Mouse (Mus musculus): Measurements from ENCODE around the gene Trmt10b. TPM values are rescaled to one million over a fixed set of nuclear protein-coding genes. Genes with fewer than 3 reads are reported as not detected.

The Trmt10b gene
- total and polyA plus RNA-seq, 3 experiments = 0.70 to 12.8 (median 8.7) TPM

DNA sequence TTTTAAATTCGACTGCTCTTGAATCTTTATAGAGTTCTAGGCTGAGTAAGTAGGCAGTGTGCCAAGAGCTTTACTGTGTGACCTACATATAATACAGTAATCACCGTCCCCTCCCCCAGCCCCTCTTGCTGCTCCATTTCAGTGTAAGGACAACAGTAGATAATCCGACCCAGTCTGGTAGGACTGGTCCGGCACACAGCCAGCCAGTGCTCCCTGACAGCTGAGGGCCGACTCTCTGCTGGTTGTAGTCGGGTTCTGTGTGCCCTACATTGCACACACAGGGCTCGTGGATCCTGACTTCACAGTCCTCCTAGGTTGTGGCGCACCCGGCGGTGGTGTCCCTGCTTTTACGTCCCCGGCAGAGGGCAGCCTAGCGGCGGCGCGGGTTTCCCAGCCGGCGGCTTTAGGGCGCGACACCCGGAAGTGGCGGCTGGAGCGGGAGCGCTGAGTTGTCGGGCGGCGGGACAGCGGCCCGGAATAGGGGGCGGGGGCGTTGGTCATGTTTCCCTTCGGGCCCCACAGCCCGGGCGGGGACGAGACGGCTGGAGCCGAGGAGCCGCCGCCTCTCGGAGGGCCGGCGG is 44.8 kb downstream of the Trmt10b start, which contains the start of gene Dcaf10:
Gene Dcaf10, plus strand, starts transcription at position 433 of the 581 bp plus-strand sequence.
- DNase-seq = peak; percentile 97

DNA sequence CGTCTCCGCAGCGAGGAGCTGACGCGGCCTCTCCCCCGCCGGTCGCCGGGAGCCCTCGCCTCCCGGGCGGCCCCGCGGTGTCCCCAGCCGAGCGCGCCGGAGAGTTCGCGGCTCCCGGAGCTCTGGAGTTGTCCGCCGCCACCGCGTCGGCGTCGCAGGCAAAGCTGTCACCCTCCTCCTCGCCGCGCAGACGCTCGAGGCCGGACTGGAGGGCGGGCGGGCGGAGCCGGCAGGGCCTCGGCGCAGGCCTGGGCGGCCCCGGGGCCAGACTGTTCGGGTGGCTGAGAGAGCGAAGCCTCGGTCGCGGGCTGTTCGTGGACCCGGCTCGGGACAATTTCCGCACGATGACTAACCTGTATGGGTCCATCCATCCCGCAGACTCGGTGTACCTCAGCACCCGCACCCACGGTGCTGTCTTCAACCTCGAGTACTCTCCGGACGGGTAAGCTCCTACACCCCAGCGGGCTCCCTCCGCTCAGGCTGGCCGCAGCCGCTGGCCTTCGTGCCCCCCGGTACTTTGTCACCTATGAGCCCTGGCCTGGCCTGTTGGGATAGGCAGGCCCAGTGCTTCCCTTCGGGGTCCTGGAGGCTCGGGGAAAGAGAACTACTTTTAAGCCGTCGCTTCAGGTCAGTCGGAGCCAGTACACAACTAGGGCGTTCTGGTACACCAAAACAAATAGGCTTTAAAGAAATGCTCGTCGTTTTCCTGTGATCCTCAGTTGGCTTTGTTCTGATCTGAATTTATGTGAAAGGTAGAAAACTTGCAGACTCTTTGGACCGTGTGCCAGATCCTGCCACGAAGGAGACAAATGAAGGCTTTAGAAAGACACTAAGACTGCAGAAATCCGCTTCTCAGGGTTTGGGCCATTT is 45.6 kb downstream of the Trmt10b start, which contains the start of gene Exosc3:
Gene Exosc3, minus strand, starts transcription at position 447 of the 870 bp plus-strand sequence.
- peak; percentile 82 for DNase-seq

DNA sequence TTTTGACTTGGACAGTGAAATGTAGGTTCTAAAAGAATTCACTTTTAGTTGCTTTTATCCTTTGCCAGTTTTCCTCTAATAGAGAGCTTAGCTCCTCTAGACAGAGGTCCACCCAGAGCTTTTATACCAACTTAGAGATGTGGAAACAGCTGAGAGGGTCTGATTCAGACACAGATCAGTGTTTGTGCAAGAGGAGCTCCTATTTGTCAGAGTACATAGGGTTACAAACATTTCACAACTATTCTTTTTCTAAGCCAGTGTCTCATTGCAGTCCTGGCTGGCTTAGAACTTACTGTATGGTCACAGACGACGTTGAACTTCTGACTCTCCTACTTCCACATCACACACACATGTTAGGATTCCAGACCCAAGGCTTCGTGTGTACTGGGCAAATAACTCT is 59.7 kb downstream of the Trmt10b start:
- no peak for DNase-seq

Other genes with a start within 250 kb of the Trmt10b start
- gene Fbxo10, start 212.5 kb upstream of the Trmt10b start, total RNA-seq (2021) = 10 to 100 TPM in 1 of 2 experiments, 1 to 10 TPM in 1; 6.7 to 12.0 TPM
- gene Fbxo10, start 212.5 kb upstream of the Trmt10b start, polyA plus RNA-seq (2012; rRNA removed) = 15.0 and 16.0 TPM in 2 replicates
- gene Tomm5, start 189.0 kb upstream of the Trmt10b start, total RNA-seq (2021) = 100 to 1,000 TPM in 1 of 2 experiments, 10 to 100 TPM in 1; 77.9 to 111 TPM
- gene Tomm5, start 189.0 kb upstream of the Trmt10b start, polyA plus RNA-seq (2012; rRNA removed) = 46.0 and 52.3 TPM in 2 replicates
- 1 to 10 TPM; 5.2 to 7.4 TPM for gene Frmpd1, start 112.3 kb upstream of the Trmt10b start, total RNA-seq (2021)
- 3.7 and 4.0 TPM in 2 replicates for gene Frmpd1, start 112.3 kb upstream of the Trmt10b start, polyA plus RNA-seq (2012; rRNA removed)
- gene Dcaf10, start 45.0 kb downstream of the Trmt10b start, total RNA-seq (2021) = 10 to 100 TPM; 22.8 to 24.5 TPM
- gene Dcaf10, start 45.0 kb downstream of the Trmt10b start, polyA plus RNA-seq (2012; rRNA removed) = 53.9 and 60.8 TPM in 2 replicates
- gene Exosc3, start 45.6 kb downstream of the Trmt10b start, total RNA-seq (2021) = 10 to 100 TPM; 24.3 to 38.1 TPM
- gene Exosc3, start 45.6 kb downstream of the Trmt10b start, polyA plus RNA-seq (2012; rRNA removed) = 21.4 and 30.3 TPM in 2 replicates
- 100 to 1,000 TPM; 298 to 434 TPM for gene Slc25a51, start 111.6 kb downstream of the Trmt10b start, total RNA-seq (2021)
- gene Slc25a51, start 111.6 kb downstream of the Trmt10b start, polyA plus RNA-seq (2012; rRNA removed) = 136 and 197 TPM in 2 replicates
- 100 to 1,000 TPM in 1 of 2 experiments, 10 to 100 TPM in 1; 48.7 to 154 TPM for gene Shb, start 235.3 kb downstream of the Trmt10b start, total RNA-seq (2021)
- 71.0 and 106 TPM in 2 replicates for gene Shb, start 235.3 kb downstream of the Trmt10b start, polyA plus RNA-seq (2012; rRNA removed)

All from adrenal gland, adult 2 months (tissue).